In the genomic region with DNA sequence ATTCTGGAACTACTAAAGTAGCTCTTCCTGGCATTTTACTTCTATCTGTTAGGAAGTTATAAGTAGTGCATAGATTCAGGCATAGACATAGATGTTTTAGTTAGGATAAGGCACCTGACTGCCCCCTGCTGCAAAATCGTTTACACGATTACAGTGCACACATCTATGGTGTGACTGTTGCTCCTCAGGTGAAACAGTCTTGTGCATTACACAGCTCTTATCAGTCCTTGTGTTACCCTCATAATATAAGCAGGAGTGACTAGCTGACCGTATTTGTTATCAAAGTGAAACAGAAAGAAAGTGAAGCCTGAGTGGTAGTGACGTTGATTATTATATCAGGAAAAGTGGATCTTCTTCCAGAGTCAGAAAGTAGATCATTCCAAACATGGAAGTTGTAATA, we compare ENCODE assay signal across 26 mouse cellular contexts.
A peak's percentile ranks its signal among the peaks of the same experiment; 100 is the strongest.
DNase-seq lines count a peak whose midpoint lies in the region; ATAC-seq and TF ChIP-seq lines count a peak whose summit lies in the region.
"Had no signal": no experiment of that assay in that cellular context is flagged by ENCODE, and none has a peak within 500 bp of the region (broad histone marks: within the 10 kb centered on the region; RNA-seq: fewer than 3 reads in every experiment).

No protein-coding gene starts in this region.

- peak; percentile 11; the same call in 1 of the 2 replicates for TF ChIP-seq CTCF in intestine, postnatal 0 days (IDR thresholded peaks at IDR 0.05; ENCODE audit: low read depth)

- no peak overlapping the region for H3K27ac ChIP-seq in intestine, postnatal 0 days (ENCODE audit: low read depth, low read length)
- no peak overlapping the region for H3K27ac ChIP-seq in intestine, embryonic 15.5 days
- peak overlapping the region; percentile 17 for H3K27ac ChIP-seq in liver, embryonic 13.5 days
- no peak overlapping the region for H3K27ac ChIP-seq in forebrain, embryonic 16.5 days (ENCODE audit: low read length)
- H3K27ac ChIP-seq: forebrain, embryonic 13.5 days; hindbrain, embryonic 10.5 days; hindbrain, postnatal 0 days; kidney, embryonic 15.5 days; left cerebral cortex, adult 2 months; limb, embryonic 10.5 days; midbrain, embryonic 15.5 days; neural tube, embryonic 12.5 days had no signal

- DNase-seq in liver, embryonic 13.5 days = peak; percentile 34
- DNase-seq in ovary, adult 18-20 months (ENCODE audit: low spot score) = no peak
- DNase-seq: adrenal gland, adult 2 months; cerebellum, adult 18-20 months; cerebellum, postnatal 14 days; gastrocnemius, postnatal 14 days; heart, adult 18-20 months; heart, postnatal 10 days; kidney, adult 11 months; kidney, postnatal 4 days; lung, postnatal 10 days; thymus, postnatal 25 days had no signal

- H3K9ac ChIP-seq in intestine, postnatal 0 days (ENCODE audit: low read depth, low read length) = no peak overlapping the region
- no peak overlapping the region for H3K9ac ChIP-seq in intestine, embryonic 15.5 days
- H3K9ac ChIP-seq in liver, embryonic 13.5 days = peak overlapping the region; percentile 34; the same call in 1 of the 2 replicates
- H3K9ac ChIP-seq in forebrain, embryonic 16.5 days (replicated peaks; ENCODE audit: low read depth, low read length) = no peak overlapping the region
- H3K9ac ChIP-seq: forebrain, embryonic 13.5 days; heart, embryonic 12.5 days; kidney, embryonic 15.5 days; midbrain, embryonic 15.5 days; neural tube, embryonic 12.5 days had no signal

- no peaks in the 10 kb centered on the region for H3K36me3 ChIP-seq in intestine, postnatal 0 days (ENCODE audit: control insufficient read depth, insufficient read depth)
- no peaks in the 10 kb centered on the region for H3K36me3 ChIP-seq in intestine, embryonic 15.5 days
- no peaks in the 10 kb centered on the region for H3K36me3 ChIP-seq in liver, embryonic 13.5 days
- no peaks in the 10 kb centered on the region for H3K36me3 ChIP-seq in forebrain, embryonic 16.5 days (ENCODE audit: control insufficient read depth, insufficient read depth)
- H3K36me3 ChIP-seq: heart, embryonic 12.5 days; hindbrain, embryonic 10.5 days; kidney, embryonic 15.5 days; limb, embryonic 10.5 days; midbrain, embryonic 15.5 days; neural tube, embryonic 12.5 days had no signal

- H3K4me2 ChIP-seq in intestine, postnatal 0 days (replicated peaks; ENCODE audit: low read depth) = peak overlapping the region; percentile 24; the same call in 1 of the 2 replicates
- no peak overlapping the region for H3K4me2 ChIP-seq in intestine, embryonic 15.5 days (replicated peaks)
- peak overlapping the region; percentile 45 for H3K4me2 ChIP-seq in liver, embryonic 13.5 days
- no peak overlapping the region for H3K4me2 ChIP-seq in forebrain, embryonic 16.5 days (ENCODE audit: low read length)
- H3K4me2 ChIP-seq: forebrain, embryonic 13.5 days; heart, embryonic 12.5 days; kidney, embryonic 15.5 days; midbrain, embryonic 15.5 days; neural tube, embryonic 12.5 days had no signal

- WGBS in intestine, postnatal 0 days = 57% methylated on average over 4 of the region's 4 CpGs
- 79% methylated on average over 4 of the region's 4 CpGs for WGBS in intestine, embryonic 15.5 days
- WGBS in liver, embryonic 13.5 days (ENCODE audit: insufficient replicate concordance) = 29% methylated on average over 4 of the region's 4 CpGs
- 96% methylated on average over 4 of the region's 4 CpGs for WGBS in forebrain, embryonic 16.5 days

- no peaks in the 10 kb centered on the region for H3K27me3 ChIP-seq in intestine, postnatal 0 days (replicated peaks; ENCODE audit: control insufficient read depth, insufficient read depth, low read length)
- no peaks in the 10 kb centered on the region for H3K27me3 ChIP-seq in intestine, embryonic 15.5 days (replicated peaks)
- H3K27me3 ChIP-seq in liver, embryonic 13.5 days = no peaks in the 10 kb centered on the region
- H3K27me3 ChIP-seq in forebrain, embryonic 16.5 days (replicated peaks; ENCODE audit: control insufficient read depth, insufficient read depth, low read length) = no peaks in the 10 kb centered on the region
- H3K27me3 ChIP-seq: forebrain, embryonic 13.5 days; heart, embryonic 12.5 days; kidney, embryonic 15.5 days; midbrain, embryonic 15.5 days; neural tube, embryonic 12.5 days had no signal

- H3K4me3 ChIP-seq in intestine, postnatal 0 days (ENCODE audit: low read depth, low read length) = no peak overlapping the region
- no peak overlapping the region for H3K4me3 ChIP-seq in intestine, embryonic 15.5 days (replicated peaks)
- H3K4me3 ChIP-seq in liver, embryonic 13.5 days (replicated peaks) = peak overlapping the region; percentile 1; the same call in 1 of the 2 replicates
- no peak overlapping the region for H3K4me3 ChIP-seq in forebrain, embryonic 16.5 days (replicated peaks; ENCODE audit: low read length)
- H3K4me3 ChIP-seq: forebrain, embryonic 13.5 days; heart, embryonic 12.5 days; hindbrain, embryonic 10.5 days; kidney, embryonic 15.5 days; left cerebral cortex, adult 2 months; limb, embryonic 10.5 days; midbrain, embryonic 15.5 days; neural tube, embryonic 12.5 days had no signal

- 0 out of 2 replicates have a peak, but pooled peaks cover 3% of the 10 kb centered on the region for H3K4me1 ChIP-seq in intestine, postnatal 0 days (replicated peaks; ENCODE audit: control insufficient read depth, insufficient read depth, low read length)
- no peaks in the 10 kb centered on the region for H3K4me1 ChIP-seq in intestine, embryonic 15.5 days (replicated peaks)
- H3K4me1 ChIP-seq in liver, embryonic 13.5 days (replicated peaks) = peaks cover 45% of the 10 kb centered on the region
- H3K4me1 ChIP-seq in forebrain, embryonic 16.5 days (replicated peaks; ENCODE audit: control insufficient read depth, insufficient read depth, low read length) = no peaks in the 10 kb centered on the region
- H3K4me1 ChIP-seq: forebrain, embryonic 13.5 days; hindbrain, embryonic 10.5 days; kidney, embryonic 15.5 days; limb, embryonic 10.5 days; midbrain, embryonic 15.5 days; neural tube, embryonic 12.5 days had no signal

- peak; percentile 38; the same call in 1 of the 2 replicates for ATAC-seq in intestine, postnatal 0 days
- ATAC-seq in intestine, embryonic 15.5 days = no peak
- peak; percentile 42 for ATAC-seq in erythroblast, adult 5-6 weeks (replicated peaks; ENCODE audit: low FRiP score, poor library complexity, severe bottlenecking)
- peak; percentile 69 for ATAC-seq in liver, embryonic 13.5 days (ENCODE audit: low read depth)
- ATAC-seq in megakaryocyte-erythroid progenitor cell, adult 5-6 weeks (replicated peaks; ENCODE audit: low FRiP score, low TSS enrichment, poor library complexity, severe bottlenecking) = peak; percentile 77
- no peak for ATAC-seq in forebrain, embryonic 16.5 days
- ATAC-seq: forebrain, embryonic 13.5 days; hindbrain, postnatal 0 days; midbrain, embryonic 15.5 days had no signal

- no peaks in the 10 kb centered on the region for H3K9me3 ChIP-seq in intestine, postnatal 0 days (ENCODE audit: control insufficient read depth)
- H3K9me3 ChIP-seq in intestine, embryonic 15.5 days = no peaks in the 10 kb centered on the region
- no peaks in the 10 kb centered on the region for H3K9me3 ChIP-seq in liver, embryonic 13.5 days (replicated peaks)
- no peaks in the 10 kb centered on the region for H3K9me3 ChIP-seq in forebrain, embryonic 16.5 days (ENCODE audit: control insufficient read depth, low read length)
- H3K9me3 ChIP-seq: forebrain, embryonic 13.5 days; heart, embryonic 12.5 days; hindbrain, embryonic 10.5 days; kidney, embryonic 15.5 days; limb, embryonic 10.5 days; midbrain, embryonic 15.5 days; neural tube, embryonic 12.5 days had no signal

Comparison
In these comparisons a context has a peak if more than half of its experiments do, and no peak if none do; other contexts are left out.
1. ATAC-seq: peak in intestine, postnatal 0 days (single experiment), erythroblast, adult 5-6 weeks (single experiment), liver, embryonic 13.5 days (single experiment) and megakaryocyte-erythroid progenitor cell, adult 5-6 weeks (single experiment); none in intestine, embryonic 15.5 days (single experiment) and forebrain, embryonic 16.5 days (single experiment).
2. H3K4me2 ChIP-seq: peak in intestine, postnatal 0 days (single experiment) and liver, embryonic 13.5 days (single experiment); none in intestine, embryonic 15.5 days (single experiment) and forebrain, embryonic 16.5 days (single experiment).